Mouse (Mus musculus): ENCODE data around the gene Scamp1.

Gene Scamp1

DNA sequence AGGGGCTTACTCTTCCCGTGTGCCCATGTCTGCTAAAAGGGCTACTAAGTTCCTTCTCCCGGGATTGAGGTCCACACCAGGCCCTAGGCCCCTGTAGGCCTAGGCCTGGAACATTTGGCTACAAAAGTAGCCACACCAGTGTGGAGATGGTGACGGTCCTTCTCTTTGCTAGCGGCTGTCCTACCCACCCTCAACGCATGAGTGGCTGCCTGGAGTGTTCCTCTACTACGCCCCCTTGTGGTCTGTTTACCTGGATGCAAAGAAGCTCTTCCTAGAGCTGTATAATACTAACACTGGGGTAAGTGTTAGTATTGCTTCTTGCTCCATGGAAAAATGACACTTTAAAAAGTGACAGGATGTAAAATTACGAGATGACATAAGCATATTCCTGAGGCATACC is 108.5 kb downstream of the Scamp1 start:
- DNase-seq (ENCODE audit: low spot score) = no peak

DNA sequence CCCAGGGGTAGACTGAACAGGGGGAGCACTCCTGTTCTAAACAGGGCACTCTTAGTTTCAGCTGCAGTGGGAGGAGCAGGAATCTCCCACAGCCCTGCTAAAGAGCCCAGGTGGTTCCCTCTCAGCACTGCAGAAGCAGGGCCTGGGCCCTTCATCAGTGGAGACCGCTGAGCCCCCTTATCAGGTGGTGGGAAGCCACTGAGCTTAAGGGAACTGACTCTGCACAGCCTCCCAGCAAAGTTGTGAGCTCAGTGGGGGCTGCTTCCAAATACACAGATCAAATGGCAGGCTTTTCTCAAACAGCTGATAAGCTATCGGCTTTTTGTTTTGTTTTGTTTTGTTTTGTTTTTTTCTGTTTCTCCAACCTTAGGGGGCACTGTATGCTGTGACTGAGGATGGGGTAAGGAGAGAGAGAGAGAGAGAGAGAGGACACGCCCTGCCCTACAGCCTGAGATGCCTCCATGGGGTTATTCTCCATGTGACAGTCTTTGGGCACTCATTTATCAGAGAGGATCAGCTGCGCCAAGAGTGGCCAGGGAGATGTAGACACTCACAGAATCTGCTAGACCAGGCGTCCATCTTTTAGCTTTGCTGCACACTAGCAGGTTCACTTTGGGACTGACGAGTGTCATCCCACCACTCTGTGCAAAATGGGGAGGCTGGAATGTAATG is 110.1 kb downstream of the Scamp1 start:
- DNase-seq (ENCODE audit: low spot score) = no peak

DNA sequence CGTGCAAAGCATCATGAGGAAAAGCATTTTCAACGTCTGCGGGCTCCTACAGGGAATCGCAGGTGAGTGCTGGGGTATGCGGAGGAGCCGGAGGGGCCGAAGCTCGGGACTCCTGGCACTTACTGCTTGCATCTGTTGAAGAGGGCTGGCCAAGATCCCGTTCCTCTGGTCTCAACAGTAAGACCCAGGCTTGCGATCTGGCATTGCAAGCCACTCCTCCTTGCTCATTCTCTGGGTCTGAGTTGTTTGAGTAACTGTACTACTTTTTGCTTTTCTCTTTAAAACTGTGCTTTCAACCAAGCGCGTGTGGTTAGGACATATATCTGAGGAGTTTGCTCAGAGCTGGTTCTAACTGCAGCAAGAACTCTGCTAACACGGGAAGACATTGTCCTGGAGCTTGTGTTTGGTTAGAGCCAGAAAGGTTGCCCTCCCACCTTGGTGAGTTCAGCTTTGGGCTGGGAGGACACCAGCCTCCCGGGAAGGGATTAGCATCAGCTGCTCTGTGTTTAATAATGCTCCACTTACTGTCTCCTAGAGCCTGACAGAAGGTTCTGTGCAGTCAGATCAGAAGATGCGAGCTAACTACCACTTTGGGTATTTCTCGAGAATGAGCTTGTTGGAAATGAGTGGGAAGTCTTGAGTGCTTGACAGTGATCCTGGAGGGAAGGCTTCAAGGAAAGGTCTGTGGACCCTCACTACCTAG is 110.9 kb downstream of the Scamp1 start:
- no peak for DNase-seq (ENCODE audit: low spot score)

DNA sequence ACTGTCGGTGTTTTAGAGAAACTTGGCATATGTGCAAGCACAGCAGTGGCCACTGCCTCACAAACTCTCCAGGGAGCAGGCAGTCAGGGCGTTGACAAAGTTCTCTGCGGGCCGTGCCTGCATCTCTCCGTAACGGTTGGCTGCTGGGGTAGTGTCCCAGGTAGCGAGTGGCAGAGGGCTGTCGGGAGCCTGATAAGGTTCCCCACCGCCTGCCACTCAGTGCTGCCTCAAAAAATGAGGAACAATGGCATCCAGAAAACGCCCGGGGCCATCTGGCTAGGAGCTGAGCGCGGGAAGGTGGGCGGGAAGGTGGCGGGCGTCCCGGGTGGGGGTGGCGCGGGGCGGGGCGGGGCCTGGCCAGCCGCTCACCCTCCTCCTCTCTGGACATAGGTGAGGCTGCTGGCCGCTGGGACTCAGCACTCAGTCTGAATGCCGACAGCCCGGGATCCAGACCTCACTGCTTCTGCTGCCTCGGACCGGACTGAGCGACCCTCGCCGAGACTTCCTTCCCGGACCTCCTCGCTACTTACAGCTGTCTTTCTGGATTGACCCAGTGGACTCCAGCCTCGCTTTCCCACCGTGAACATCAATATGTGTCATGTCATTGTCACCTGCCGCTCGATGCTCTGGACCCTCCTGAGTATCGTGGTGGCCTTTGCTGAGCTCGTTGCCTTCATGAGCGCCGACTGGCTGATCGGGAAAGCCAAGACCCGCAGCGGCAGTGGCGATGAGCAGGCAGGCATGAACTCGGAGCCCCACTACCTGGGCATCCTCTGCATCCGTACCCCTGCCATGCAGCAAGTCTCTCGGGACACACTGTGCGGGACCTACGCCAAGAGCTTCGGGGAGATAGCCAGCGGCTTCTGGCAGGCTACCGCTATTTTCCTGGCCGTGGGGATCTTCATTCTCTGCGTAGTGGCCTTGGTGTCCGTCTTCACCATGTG is 111.8 kb downstream of the Scamp1 start:
- DNase-seq (ENCODE audit: low spot score) = no peak

DNA sequence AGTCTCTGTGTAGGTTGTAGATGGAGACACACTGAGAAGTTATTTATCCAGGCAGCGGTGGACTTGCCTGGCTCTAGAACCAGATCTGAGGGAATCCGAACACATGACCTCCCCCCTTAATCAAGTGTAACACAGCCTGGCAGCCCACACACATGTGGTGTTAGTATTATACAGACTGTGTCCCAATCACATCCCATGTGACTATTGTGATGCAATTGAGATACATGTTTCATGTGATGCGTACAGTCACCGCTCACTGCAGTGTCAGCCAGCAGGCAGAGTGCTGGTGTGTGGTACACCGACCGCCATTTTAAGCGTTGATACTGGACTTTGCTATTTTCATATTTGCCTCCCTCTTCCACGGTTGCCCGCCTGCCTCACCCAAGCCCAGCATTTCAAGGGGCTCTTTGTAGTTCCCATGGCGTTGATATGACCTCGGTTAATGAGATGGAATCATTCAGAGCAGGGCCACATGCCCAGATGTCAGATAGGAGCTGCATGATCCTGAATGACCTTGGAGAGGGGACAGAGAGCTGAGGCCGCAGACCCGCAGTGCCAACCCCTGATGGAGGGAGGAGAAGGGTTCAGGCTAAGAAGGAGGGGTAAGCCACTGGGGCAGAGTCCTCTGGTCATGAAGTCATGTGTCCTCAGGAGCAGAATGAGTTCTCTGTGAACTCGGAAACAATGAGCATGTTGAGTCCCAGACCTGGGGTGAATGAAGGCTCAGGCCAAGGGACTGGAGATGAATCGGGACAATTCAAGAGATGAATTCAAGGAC is 112.9 kb downstream of the Scamp1 start:
- peak; percentile 36 for DNase-seq (ENCODE audit: low spot score)

DNA sequence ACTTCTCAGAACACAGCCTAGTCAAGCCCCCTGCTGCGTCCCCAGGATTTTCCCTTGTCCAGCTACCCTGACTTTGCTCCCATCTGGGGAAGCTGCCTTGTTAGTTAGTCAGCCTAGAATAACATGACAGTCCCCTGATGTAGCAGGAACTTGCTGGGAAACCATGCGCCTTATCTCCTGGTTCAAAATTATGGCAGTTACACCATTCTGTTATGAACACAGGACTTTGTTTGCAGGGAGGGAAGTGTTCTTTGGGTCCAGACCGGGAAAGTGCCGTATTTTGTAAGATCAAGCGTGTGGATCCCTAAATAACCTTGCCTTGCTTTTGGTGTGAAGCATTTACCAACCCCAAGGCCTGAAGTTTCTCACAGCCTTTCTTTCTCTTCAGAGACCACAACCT is 114.0 kb downstream of the Scamp1 start:
- no peak for DNase-seq (ENCODE audit: low spot score)

DNA sequence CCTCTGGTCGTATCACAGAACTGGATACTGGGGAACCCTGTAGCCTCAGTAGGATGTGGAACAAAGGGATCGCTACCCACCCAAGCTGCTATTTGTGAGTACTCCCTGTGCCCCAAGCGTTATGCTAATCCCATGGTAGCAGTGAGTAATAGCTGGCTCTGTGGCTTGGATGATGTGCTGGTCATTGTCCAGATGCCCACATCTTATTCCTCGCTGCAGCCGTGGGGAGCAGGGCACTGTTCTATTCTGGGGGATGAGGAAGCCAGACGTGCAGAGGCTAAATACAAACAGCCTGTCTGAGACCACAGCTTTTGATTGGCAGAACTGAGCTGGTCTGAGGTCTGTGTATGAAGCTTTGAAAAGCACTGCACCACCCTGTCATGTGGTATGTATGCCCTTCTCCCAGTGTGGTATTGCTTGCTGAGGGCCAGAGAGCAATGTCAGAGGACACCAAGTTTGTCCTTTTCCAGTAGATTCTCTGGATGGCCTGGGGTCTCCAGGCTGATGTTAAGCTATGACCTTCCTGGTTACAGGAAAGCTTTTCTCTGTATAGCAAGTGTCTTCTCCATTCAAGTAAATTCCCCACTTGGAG is 116.2 kb downstream of the Scamp1 start:
- no peak for DNase-seq (ENCODE audit: low spot score)

DNA sequence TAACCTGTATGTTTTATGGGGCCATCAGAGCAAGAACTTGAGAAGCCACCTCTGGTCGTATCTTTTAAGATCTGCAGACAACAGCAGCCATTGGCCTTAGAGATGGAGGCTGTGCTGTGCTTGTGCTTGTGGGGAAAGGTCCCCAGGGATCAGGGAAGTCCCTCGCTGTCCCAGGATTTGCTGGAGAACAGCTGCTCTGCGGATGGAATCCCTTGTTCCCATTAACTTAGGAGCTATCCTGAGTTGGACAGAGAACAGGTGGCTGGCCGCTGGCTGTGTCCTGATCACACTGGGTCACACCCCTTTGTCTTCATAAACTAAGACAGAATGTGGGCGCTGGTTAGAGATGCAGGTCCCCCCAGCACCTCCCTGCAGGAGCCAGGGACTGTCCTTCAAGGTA is 117.3 kb downstream of the Scamp1 start:
- no peak for DNase-seq (ENCODE audit: low spot score)

DNA sequence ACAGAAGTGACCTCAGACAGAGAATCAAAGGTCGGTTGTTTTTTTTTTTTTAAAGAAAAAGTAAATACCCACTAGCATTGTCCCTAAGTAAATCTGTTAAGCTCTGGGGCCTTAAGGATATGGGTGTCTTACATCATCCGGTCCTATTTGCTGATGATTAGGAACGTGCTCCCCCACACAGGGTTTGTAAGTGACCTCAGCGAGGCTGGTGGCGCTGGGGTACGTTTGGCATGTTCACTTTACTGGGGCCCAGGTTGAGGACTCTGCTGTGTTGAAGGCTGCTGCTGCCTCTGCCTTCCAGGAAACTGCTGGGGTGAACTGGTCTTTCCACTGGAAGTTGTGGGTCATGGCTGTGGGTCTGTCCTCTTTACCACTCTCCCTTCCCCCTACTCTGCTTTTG is 121.2 kb downstream of the Scamp1 start:
- no peak for DNase-seq (ENCODE audit: low spot score)

DNA sequence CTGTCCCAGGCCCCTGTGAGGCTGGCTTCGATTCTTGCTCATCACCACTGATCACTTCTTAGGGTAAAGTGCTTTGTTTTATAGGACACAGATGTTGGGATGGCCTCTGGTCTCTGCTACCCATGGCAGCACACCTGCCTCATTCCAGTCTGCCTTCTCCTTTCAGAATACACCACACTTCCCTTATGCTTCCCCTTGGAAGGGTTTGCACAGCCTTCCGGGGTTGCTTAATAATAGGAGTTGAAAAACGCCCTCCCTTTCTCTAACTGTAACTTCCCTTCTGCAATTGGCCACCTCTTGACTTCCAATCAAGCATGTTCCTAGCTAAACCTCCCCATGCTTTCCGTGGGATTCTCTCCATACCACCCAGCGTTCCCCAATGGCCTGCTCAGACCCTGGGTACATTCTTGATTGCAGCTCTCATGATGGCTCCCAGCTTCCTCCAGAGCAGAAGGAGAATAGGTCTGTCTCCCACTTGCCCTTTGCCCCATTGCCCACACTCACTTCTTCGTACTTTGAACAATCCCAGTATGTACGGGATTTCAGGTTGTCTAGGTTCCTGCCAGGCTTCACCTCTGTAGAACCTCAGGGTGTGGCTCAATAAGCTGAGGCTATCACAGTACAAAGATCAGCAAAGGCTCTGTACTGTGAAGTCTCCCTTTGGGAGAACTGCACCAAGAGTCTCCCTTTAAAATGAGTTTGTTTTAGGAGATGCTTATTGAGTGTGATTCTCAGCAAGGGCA is 126.0 kb downstream of the Scamp1 start:
- DNase-seq (ENCODE audit: low spot score) = no peak

DNA sequence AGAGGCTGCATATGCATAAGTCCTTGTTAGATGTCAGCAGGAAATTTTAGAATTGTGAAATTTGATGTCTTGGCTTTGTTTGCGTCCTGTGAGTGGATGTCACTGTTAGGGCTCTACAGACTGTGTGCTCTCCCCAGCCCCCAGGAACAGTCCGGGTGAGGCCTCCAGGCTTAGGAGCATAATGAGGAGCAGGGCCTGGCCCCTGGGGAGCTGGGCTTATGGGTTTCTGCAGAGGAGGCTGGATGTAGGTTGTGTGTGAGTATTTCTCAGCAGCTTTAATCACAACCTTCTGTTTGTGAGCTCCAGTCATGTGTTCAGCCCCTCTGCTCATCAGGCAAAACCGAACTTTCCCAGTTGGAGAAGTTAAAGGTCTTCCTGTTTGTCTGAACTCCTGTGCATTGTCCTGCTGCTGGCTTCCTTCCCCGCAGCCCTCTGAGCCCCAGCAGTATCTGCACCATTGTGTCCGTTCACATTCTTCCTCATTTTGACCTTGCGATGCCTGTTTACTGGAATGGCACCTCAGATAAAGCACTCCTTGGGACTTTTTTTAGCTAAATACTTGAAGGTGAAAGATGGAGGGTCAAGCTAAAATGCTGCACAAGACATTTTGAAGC is 126.7 kb downstream of the Scamp1 start:
- DNase-seq (ENCODE audit: low spot score) = no peak

DNA sequence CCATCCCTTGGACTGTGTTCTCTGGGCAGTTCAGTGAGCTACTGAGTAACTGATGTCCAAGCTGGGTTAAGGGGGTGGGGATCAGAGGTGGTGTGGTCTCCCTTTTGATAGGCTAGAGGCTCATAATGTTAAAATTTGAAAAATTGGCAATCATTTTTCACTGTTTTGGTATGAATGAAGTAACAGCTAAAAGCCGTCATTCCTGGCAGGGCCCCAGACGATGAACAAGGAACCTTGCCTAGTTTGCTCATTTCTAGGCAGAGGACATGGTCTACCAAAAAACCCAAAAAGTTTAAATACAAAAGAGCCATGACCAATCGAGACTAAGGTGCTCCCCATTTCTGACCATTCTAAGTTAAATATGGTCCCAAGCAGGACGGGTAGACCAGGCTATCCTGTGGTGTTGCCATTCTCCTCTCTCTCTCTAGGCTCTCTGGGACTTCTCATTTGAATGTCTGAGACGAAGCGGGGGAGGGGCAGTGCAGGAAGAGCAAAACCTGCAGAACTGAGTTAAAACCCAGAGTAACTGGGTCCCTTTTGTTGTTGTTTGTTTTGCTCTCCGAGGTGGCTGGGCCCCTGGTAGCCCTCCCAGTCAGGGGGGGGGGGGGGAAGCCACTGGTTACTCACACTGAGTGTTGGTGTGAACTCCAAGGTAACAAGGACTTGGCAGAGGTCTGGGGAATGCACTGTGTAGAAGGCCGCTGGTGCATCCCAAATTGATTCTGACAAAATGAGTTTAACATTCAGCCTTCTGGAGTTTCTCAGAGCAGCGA is 129.8 kb downstream of the Scamp1 start:
- no peak for DNase-seq (ENCODE audit: low spot score)

DNA sequence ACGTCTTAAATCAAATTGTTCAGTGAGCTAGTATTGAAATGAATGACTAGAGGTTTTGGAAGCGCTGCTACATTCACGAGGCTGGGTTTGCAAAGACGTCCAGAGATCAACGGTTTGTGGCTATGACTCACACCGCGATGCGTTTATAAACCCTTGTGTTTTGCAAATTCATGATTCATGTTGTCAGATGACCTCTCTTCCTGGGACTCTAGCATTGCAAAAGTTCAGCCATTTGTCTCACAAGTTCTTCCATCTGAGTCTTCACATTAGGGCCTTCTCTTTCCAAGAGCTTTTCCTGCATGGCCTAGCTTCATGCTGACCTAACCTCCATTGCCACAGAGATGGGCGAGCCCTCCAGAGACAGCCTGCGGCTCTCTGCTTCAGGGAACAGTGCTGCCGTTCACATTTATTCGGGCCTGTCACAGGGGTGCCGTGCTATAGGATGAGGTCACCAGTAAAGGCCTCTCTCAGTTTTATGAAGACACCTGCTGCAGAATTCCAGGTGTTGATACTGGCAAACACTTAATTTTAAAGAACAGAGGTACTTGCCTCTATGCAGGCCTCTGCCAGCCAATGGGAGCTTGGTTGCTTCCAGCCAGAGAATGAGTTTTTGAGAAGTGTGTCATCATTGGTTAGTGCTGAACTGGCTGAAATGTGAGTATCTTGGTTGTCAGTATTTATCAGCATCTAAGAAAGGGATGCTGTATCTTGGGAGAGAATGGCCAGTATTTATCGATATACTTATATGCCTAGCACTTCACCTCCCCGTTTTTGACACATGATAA is 131.0 kb downstream of the Scamp1 start:
- DNase-seq (ENCODE audit: low spot score) = no peak

DNA sequence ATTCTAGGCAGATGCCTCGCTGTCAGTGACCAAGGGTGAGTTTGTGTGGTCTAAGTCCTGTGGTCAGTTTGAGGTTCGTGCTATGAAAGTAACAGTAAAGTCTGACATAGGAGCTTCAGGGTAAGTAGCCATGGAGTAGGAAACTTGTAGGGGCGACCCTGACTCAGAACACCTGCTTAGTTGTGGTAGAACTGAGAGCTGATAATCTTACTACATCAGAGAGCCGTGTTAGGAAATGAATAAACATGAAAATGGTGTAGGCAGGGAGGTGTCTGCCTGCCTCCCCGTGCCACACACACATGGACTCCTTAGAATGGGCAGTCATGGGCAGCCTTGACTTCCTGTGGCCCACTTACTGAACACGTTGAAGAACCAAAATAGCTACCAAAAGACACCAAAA is 132.0 kb downstream of the Scamp1 start:
- no peak for DNase-seq (ENCODE audit: low spot score)

DNA sequence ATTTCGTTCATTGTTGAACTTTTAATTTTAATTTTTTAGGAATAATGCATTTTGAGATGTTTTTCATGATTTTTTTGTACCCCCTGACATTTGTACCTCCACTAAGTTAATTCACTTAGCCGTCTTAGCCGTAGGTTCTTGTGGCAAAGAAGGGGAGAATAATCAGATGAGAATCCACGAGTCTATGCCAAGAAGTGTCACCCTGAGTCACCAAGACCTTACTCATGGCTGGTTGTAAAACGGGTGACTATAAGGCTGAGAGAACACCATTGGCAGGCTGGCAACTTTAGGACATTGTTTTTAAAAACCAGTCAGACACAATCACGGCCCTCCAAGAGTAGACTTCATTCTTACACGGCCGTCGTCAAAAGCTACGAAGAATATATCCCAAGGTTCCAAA is 132.8 kb downstream of the Scamp1 start:
- no peak for DNase-seq (ENCODE audit: low spot score)
